Mouse (Mus musculus) liver, embryonic 16.5 days (tissue): ENCODE data around the gene Wdr37. TPM values are rescaled to one million over a fixed set of nuclear protein-coding genes. Genes with fewer than 3 reads are reported as not detected.

Experiments
- ATAC-seq: fragments of 200-750 bp; cut with Nextera tagmentation; 2 replicates; pipeline ENCODE4 v1.8.0; 2017; ENCODE audit warnings: low read depth, mild to moderate bottlenecking, moderate number of reproducible peaks, moderate library complexity
- H3K27ac ChIP-seq: fragments of 300-500 bp; sonication (generic); 2 replicates; pipeline ENCODE4 v1.5.1; 2014; ENCODE audit warnings: mild to moderate bottlenecking, low read length
- H3K27me3 ChIP-seq: fragments of 300-500 bp; sonication (generic); 2 replicates; pipeline ENCODE4 v1.6.1; 2014; ENCODE audit warnings: low read depth, low read length, mixed read lengths; ENCODE audit not compliant: control insufficient read depth, insufficient read depth
- H3K36me3 ChIP-seq: fragments of 300-500 bp; sonication (generic); 2 replicates; pipeline ENCODE4 v1.6.1; 2014; ENCODE audit warnings: mild to moderate bottlenecking; ENCODE audit not compliant: control insufficient read depth, insufficient read depth
- H3K4me1 ChIP-seq: fragments of 300-500 bp; sonication (generic); 2 replicates; pipeline ENCODE4 v1.6.1; 2014; ENCODE audit warnings: low read depth, low read length, mixed read lengths; ENCODE audit not compliant: control insufficient read depth
- H3K4me2 ChIP-seq: fragments of 300-500 bp; sonication (generic); 2 replicates; pipeline ENCODE4 v1.6.1; 2014; ENCODE audit warnings: low read depth, low read length, mixed read lengths
- H3K4me3 ChIP-seq: fragments of 300-500 bp; sonication (generic); 2 replicates; pipeline ENCODE4 v1.5.1; 2014; ENCODE audit warnings: low read depth, mild to moderate bottlenecking, low read length
- H3K9ac ChIP-seq: fragments of 300-500 bp; sonication (generic); 2 replicates; pipeline ENCODE4 v1.6.1; 2014; ENCODE audit warnings: low read depth, low read length
- H3K9me3 ChIP-seq: fragments of 300-500 bp; sonication (generic); replicated peaks from 2 replicates; pipeline ENCODE4 v1.6.1; 2016; ENCODE audit warnings: low read length; ENCODE audit not compliant: control insufficient read depth
- WGBS: fragments of 180-500 bp; shearing (Covaris S2); extraction: QIAGEN DNeasy Blood & Tissue Kit; methylation state at CpG from one replicate; pipeline ENCODE4 v1.1.7; 2014; ENCODE audit not compliant: insufficient replicate concordance; 5-methylcytosine and 5-hydroxymethylcytosine counted together
- polyA plus RNA-seq: library from polyadenylated mRNA; unstranded; fragments of >200 nt; fragmentation: Nextera tagmentation; extraction: Ambion mirVana; gene quantifications from 2 replicates; pipeline ENCODE4 v1.2.1, GENCODE M21; 2015

The Wdr37 gene
- polyA plus RNA-seq, 1 experiment from 2014 or later, result 6.8 TPM

GRCm38 (mm10) chr13:8793217-8793616 is 78.5 kb downstream of the Wdr37 start:
- H3K36me3 ChIP-seq, result no peaks in the 10 kb centered on the region
- H3K4me1 ChIP-seq, result no peaks in the 10 kb centered on the region
- H3K27me3 ChIP-seq, result no peaks in the 10 kb centered on the region
- no peak for ATAC-seq
- WGBS, result 61% methylated on average over 8 of the region's 8 CpGs
- H3K27ac ChIP-seq, result no peak overlapping the region
- H3K4me3 ChIP-seq, result no peak overlapping the region
- H3K9ac ChIP-seq, result no peak overlapping the region
- H3K9me3 ChIP-seq, result no peaks in the 10 kb centered on the region
- no peak overlapping the region for H3K4me2 ChIP-seq

GRCm38 (mm10) chr13:8785185-8785584 is 86.5 kb downstream of the Wdr37 start:
- no peak overlapping the region for H3K9ac ChIP-seq
- no peaks in the 10 kb centered on the region for H3K4me1 ChIP-seq
- ATAC-seq, result no peak
- no peak overlapping the region for H3K27ac ChIP-seq
- no peak overlapping the region for H3K4me3 ChIP-seq
- WGBS, result 33% methylated on average over 9 of the region's 9 CpGs
- no peaks in the 10 kb centered on the region for H3K36me3 ChIP-seq
- no peaks in the 10 kb centered on the region for H3K9me3 ChIP-seq
- H3K4me2 ChIP-seq, result no peak overlapping the region
- no peaks in the 10 kb centered on the region for H3K27me3 ChIP-seq

GRCm38 (mm10) chr13:8784308-8785061 is 87.2 kb downstream of the Wdr37 start:
- Histone ChIP-seq H3K9me3 (no peaks in the 10 kb centered on the region), H3K27ac (no peak overlapping the region), H3K36me3 (no peaks in the 10 kb centered on the region), H3K27me3 (no peaks in the 10 kb centered on the region), H3K9ac (no peak overlapping the region), H3K4me3 (no peak overlapping the region), H3K4me1 (no peaks in the 10 kb centered on the region), H3K4me2 (no peak overlapping the region)
- 43% methylated on average over 14 of the region's 14 CpGs for WGBS
- no peak for ATAC-seq

GRCm38 (mm10) chr13:8783686-8784307 is 87.9 kb downstream of the Wdr37 start:
- Histone ChIP-seq H3K27ac (no peak overlapping the region), H3K9ac (no peak overlapping the region), H3K4me2 (no peak overlapping the region), H3K27me3 (no peaks in the 10 kb centered on the region), H3K4me3 (no peak overlapping the region), H3K36me3 (no peaks in the 10 kb centered on the region), H3K4me1 (no peaks in the 10 kb centered on the region), H3K9me3 (no peaks in the 10 kb centered on the region)
- ATAC-seq, result no peak
- 62% methylated on average over 10 of the region's 10 CpGs for WGBS

GRCm38 (mm10) chr13:8782636-8783035 is 89.1 kb downstream of the Wdr37 start:
- Histone ChIP-seq H3K4me2 (no peak overlapping the region), H3K9me3 (no peaks in the 10 kb centered on the region), H3K27me3 (no peaks in the 10 kb centered on the region), H3K36me3 (no peaks in the 10 kb centered on the region), H3K27ac (no peak overlapping the region), H3K9ac (no peak overlapping the region), H3K4me1 (no peaks in the 10 kb centered on the region), H3K4me3 (no peak overlapping the region)
- ATAC-seq, result no peak
- 56% methylated on average over 4 of the region's 4 CpGs for WGBS

GRCm38 (mm10) chr13:8780441-8780840 is 91.3 kb downstream of the Wdr37 start:
- ATAC-seq, result 0 out of 2 replicates have a peak, but pooled peaks have one; percentile 41
- 25% methylated on average over 4 of the region's 4 CpGs for WGBS
- Histone ChIP-seq H3K27me3 (no peaks in the 10 kb centered on the region), H3K36me3 (no peaks in the 10 kb centered on the region), H3K4me1 (no peaks in the 10 kb centered on the region), H3K9ac (no peak overlapping the region), H3K4me2 (no peak overlapping the region), H3K27ac (no peak overlapping the region), H3K9me3 (no peaks in the 10 kb centered on the region), H3K4me3 (no peak overlapping the region)

GRCm38 (mm10) chr13:8770616-8771015 is 101.1 kb downstream of the Wdr37 start:
- Histone ChIP-seq H3K9ac (no peak overlapping the region), H3K4me3 (no peak overlapping the region), H3K36me3 (no peaks in the 10 kb centered on the region), H3K27me3 (no peaks in the 10 kb centered on the region), H3K27ac (no peak overlapping the region), H3K9me3 (no peaks in the 10 kb centered on the region), H3K4me2 (no peak overlapping the region), H3K4me1 (no peaks in the 10 kb centered on the region)
- no peak for ATAC-seq
- WGBS, result 60% methylated on average over 4 of the region's 4 CpGs

- ATAC-seq, result no peak
- H3K27me3 ChIP-seq, result no peaks in the 10 kb centered on the region
- no peak overlapping the region for H3K9ac ChIP-seq
- no peaks in the 10 kb centered on the region for H3K4me1 ChIP-seq
- no peak overlapping the region for H3K27ac ChIP-seq
- H3K4me2 ChIP-seq, result no peak overlapping the region
- WGBS, result 80% methylated on average over 7 of the region's 7 CpGs
- no peak overlapping the region for H3K4me3 ChIP-seq
- H3K36me3 ChIP-seq, result no peaks in the 10 kb centered on the region
- no peaks in the 10 kb centered on the region for H3K9me3 ChIP-seq
Measured at GRCm38 (mm10) chr13:8769654-8770227, 102.0 kb downstream of the Wdr37 start.

- no peak for ATAC-seq
- Histone ChIP-seq H3K36me3 (no peaks in the 10 kb centered on the region), H3K4me2 (no peak overlapping the region)
Measured at GRCm38 (mm10) chr13:8760940-8761339, 110.8 kb downstream of the Wdr37 start.

More at GRCm38 (mm10) chr13:8760940-8761339, 110.8 kb downstream of the Wdr37 start:
- no peak overlapping the region for H3K4me3 ChIP-seq
- no peaks in the 10 kb centered on the region for H3K27me3 ChIP-seq
- no peaks in the 10 kb centered on the region for H3K4me1 ChIP-seq
- 10% methylated on average over 8 of the region's 8 CpGs for WGBS
- no peak overlapping the region for H3K27ac ChIP-seq
- no peak overlapping the region for H3K9ac ChIP-seq
- H3K9me3 ChIP-seq, result no peaks in the 10 kb centered on the region
